Mouse (Mus musculus) bone marrow macrophage, adult 2 months (primary cell): ENCODE measurements around the gene Amh. TPM values are rescaled to one million over a fixed set of nuclear protein-coding genes. Genes with fewer than 3 reads are reported as not detected.
A peak's percentile ranks its signal among the peaks of the same experiment; 100 is the strongest.

Experiments used
- H3K27ac ChIP-seq: 2 replicates; pipeline ENCODE4 v1.5.1; 2012; ENCODE audit warnings: low read depth, low read length; ENCODE audit not compliant: insufficient read depth
- H3K4me1 ChIP-seq: 2 replicates; pipeline ENCODE4 v1.6.1; 2012; ENCODE audit warnings: low read length; ENCODE audit not compliant: control insufficient read depth, insufficient read depth
- H3K4me3 ChIP-seq: 2 replicates; pipeline ENCODE4 v1.5.1; 2012; ENCODE audit warnings: mild to moderate bottlenecking, low read length, moderate library complexity; ENCODE audit not compliant: insufficient read depth
- CTCF ChIP-seq: IDR thresholded peaks from 2 replicates; pipeline ENCODE4 v1.5.1; 2012; ENCODE audit warnings: low read depth, mild to moderate bottlenecking, low read length, moderate library complexity
- POLR2A ChIP-seq: IDR thresholded peaks from 2 replicates; pipeline ENCODE4 v1.6.1; 2012; ENCODE audit warnings: mild to moderate bottlenecking, low read depth, low read length, borderline replicate concordance
- polyA plus RNA-seq: library from polyadenylated mRNA; stranded (reverse); fragments of >200 nt; gene quantifications from 2 replicates; pipeline ENCODE4 v1.2.4, GENCODE M21; 2012; ENCODE audit not compliant: missing spikeins, insufficient read depth, insufficient read length

Gene Amh
- polyA plus RNA-seq, 1 experiment = not detected

DNA sequence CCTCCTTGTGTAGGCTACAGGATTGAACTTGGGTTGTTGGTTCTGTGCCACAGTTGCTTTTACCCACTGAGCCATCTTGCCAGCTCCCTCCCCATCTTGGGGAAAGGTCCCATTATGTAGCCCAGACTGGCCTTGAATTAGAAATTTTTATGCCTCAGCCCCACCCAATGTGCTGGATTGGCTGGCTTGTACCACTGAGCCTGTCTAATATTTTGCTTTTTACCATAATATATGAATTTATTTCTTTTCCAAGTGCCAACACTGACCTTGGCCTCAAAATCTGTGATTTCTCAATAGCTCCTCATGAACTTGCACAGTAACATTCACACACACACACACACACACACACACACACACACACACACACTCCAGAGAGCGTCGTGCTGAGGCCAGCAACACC, 39.3 kb upstream of the Amh start:
- H3K27ac ChIP-seq = no peak overlapping the region
- peaks cover 33% of the 10 kb centered on the region for H3K4me1 ChIP-seq
- TF ChIP-seq POLR2A (no peak), CTCF (no peak)
- no peak overlapping the region for H3K4me3 ChIP-seq

- Histone ChIP-seq H3K4me3 (no peak overlapping the region), H3K4me1 (peaks cover 29% of the 10 kb centered on the region), H3K27ac (no peak overlapping the region)
- TF ChIP-seq CTCF (no peak), POLR2A (no peak)
These were observed 38.8 kb upstream of the Amh start for GRCm38 (mm10) chr10:80766161-80766815.

- TF ChIP-seq CTCF = no peak
- TF ChIP-seq POLR2A = no peak
- H3K27ac ChIP-seq = no peak overlapping the region
- peaks cover 21% of the 10 kb centered on the region for H3K4me1 ChIP-seq
- no peak overlapping the region for H3K4me3 ChIP-seq
These were observed 36.7 kb upstream of the Amh start for GRCm38 (mm10) chr10:80768365-80768764.

DNA sequence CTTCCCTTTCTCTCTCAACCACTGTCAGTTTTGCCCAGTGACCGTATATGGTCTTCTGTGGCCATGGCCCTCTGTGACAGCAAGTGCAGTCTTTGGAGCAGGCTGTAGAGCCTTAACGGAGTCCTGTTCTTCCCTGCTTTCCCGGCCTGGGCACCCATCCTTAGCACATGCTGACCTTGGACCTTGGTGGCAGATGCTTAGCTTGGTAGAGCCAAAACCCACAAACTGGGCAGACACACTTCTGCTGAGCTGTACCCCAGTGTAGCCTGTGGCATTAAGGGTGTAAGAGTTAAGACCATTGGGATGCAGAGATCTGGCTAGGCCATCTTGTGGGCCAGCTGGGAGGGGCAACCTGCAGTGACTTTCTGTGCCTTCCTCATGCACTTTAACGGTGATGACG, 31.2 kb upstream of the Amh start:
- Histone ChIP-seq H3K27ac (peak overlapping the region; percentile 50), H3K4me1 (peaks cover 29% of the 10 kb centered on the region), H3K4me3 (no peak overlapping the region)
- TF ChIP-seq POLR2A (no peak), CTCF (no peak)

DNA sequence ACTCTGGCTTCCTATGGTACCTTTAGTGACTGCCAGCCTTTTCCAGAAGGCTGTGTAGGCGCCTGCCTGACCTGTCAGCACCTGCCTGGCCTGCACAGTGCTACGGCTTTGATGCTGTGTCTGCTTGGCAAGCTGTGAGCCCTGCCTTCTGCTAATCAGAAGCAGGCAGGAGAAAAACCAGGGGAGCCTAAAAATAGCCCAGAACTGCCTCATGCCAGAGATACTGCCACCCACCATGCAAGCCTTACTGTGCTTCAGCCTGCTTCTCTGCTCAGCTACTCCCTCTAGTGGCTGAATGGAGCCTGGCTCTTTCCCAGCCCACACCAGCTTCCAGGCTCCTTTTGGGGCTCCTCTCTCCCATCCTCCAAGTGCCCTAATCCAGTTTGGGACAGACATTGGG, 30.5 kb upstream of the Amh start:
- TF ChIP-seq CTCF (peak; percentile 81), POLR2A (no peak)
- H3K4me1 ChIP-seq = peaks cover 36% of the 10 kb centered on the region
- H3K4me3 ChIP-seq = no peak overlapping the region
- peak overlapping the region; percentile 50 for H3K27ac ChIP-seq

DNA sequence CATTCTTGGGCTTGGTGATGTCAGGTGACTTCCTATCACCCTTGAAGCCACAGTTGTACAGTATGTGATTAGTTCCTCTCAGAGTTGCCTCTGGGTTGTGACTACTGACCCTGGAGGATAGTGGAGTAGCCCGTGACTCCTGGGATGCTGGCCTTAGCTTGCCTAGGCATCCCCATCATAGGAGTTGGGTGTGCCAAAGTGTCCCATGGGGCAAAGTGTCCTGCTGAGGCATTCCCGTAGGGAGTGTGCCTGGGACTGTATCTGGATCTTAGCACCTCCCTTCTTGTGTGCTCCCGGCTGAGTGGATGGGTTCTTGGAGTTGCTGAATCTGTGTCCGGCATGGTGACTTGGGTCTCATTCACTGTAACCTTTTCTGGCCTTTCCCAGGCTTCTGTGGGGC, 30.1 kb upstream of the Amh start:
- H3K4me1 ChIP-seq = peaks cover 39% of the 10 kb centered on the region
- TF ChIP-seq POLR2A = no peak
- TF ChIP-seq CTCF = no peak
- no peak overlapping the region for H3K27ac ChIP-seq
- H3K4me3 ChIP-seq = no peak overlapping the region

DNA sequence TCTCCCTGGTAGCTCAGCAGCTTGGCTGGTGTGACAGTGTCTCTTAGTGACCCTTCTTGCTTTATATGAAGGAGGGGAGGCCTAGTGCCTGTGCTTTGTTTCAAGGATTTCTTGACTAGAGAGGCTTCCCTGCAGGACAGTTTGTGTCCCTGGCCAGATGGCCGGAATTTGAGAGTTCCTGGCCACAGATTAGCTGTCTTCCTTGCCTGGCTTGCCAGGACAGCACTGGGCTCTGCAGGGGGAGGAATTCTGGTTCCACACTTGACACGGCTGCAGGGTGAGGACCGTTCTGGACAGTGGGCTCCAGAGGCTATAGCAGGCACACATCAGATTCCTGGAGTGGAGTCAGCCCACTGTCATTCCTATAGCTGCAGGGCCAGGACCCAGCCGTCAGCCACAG, 29.3 kb upstream of the Amh start:
- H3K4me1 ChIP-seq = peaks cover 39% of the 10 kb centered on the region
- TF ChIP-seq POLR2A (no peak), CTCF (no peak)
- H3K4me3 ChIP-seq = no peak overlapping the region
- H3K27ac ChIP-seq = no peak overlapping the region

DNA sequence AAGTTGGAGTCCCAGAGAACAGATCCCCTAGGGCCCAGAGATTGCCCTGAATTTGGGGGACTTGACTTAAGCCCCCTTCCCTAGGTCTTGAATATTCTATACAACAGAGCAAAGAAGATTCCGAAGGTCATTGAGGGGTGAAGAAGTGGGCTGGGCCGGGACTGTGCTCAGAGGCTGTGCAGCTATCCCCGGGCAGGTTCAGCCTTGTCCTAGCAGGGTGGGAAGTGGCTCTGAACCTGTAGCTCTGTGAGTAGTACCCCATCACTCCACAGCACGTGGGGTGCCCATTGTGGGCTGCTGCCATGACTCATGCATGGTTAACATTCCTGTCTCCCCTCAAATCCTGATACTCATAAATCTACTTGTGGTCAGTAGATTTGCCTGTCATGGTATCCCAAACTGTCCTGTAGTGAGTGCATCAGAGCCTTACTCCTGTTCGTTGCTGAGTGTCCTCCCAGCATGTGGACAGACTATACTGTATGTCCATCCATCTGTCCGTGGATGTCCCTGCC, 28.6 kb upstream of the Amh start:
- H3K4me1 ChIP-seq = peaks cover 39% of the 10 kb centered on the region
- no peak overlapping the region for H3K4me3 ChIP-seq
- TF ChIP-seq POLR2A (no peak), CTCF (no peak)
- no peak overlapping the region for H3K27ac ChIP-seq

DNA sequence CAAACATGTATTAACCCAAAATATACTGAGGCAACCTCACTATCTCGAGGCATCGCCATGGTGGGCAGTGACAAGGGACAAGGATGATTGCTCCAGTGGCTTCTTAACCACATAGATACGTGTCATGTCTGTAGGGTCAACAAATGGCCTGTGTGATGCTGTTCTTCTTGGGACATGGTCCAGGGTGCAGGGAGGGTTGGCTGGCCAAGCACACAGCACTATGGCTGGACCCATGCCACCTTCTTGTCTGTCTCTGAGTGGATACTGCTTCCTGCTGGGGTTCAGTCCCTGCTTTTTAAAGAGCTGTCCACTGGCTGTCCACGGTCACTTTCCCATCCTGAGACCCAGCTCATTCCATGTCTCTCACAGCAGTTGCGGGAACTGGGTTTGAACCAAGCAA, 27.9 kb upstream of the Amh start:
- no peak overlapping the region for H3K27ac ChIP-seq
- TF ChIP-seq CTCF = no peak
- TF ChIP-seq POLR2A = no peak
- no peak overlapping the region for H3K4me3 ChIP-seq
- peaks cover 39% of the 10 kb centered on the region for H3K4me1 ChIP-seq

DNA sequence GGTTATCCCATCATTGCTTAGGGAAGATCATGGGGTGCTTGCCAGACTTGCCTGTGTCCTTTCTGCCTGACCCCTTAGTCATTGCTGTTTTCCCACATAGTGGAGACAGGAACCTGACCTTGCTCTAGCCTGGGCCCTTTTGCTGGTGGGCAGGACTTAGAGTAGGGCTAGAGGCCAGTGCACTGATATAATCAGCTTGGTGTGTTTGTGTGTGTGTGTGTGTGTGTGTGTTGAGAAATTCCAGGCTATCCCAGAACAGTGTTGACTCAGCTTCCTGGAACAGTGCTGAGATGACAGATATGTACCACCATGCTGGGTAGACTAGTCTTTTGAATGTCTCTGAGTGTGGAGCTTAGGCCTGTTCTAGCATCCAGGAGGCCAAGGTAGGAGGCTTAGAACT, 25.5 kb upstream of the Amh start:
- Histone ChIP-seq H3K4me1 (peaks cover 17% of the 10 kb centered on the region), H3K27ac (no peak overlapping the region), H3K4me3 (no peak overlapping the region)
- TF ChIP-seq POLR2A (no peak), CTCF (no peak)

DNA sequence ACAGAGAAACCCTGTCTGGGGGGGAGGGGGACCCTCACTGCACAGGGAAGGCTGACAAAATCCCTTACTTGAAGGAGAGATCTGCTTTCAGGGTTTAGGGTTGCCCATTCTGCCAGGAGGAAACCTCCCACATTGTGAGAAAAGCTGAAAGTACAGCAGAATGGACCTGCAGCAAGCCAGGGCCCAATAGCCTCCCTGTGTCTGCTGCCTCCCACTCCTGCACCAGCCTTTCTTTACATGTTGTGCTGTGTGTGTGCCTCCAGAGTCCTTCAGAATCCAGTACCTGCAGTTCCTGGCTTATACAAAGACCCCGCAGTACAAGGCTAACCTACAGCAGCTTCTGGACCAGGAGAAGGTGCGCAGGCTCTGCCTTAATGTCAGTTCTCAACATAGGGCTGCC, 20.7 kb upstream of the Amh start:
- Histone ChIP-seq H3K27ac (no peak overlapping the region), H3K4me1 (peaks cover 6% of the 10 kb centered on the region), H3K4me3 (no peak overlapping the region)
- no peak for TF ChIP-seq CTCF
- no peak for TF ChIP-seq POLR2A
